Mouse (Mus musculus) cerebellum, postnatal 14 days (tissue): ENCODE measurements around the gene Csnka2ip.

ENCODE experiments used
- DNase-seq, 2 experiments: peaks; one replicate each; pipeline ENCODE4 v3.0.0; 2021; ENCODE audit warnings: mixed read lengths in 2 of 2

Csnka2ip gene

DNA sequence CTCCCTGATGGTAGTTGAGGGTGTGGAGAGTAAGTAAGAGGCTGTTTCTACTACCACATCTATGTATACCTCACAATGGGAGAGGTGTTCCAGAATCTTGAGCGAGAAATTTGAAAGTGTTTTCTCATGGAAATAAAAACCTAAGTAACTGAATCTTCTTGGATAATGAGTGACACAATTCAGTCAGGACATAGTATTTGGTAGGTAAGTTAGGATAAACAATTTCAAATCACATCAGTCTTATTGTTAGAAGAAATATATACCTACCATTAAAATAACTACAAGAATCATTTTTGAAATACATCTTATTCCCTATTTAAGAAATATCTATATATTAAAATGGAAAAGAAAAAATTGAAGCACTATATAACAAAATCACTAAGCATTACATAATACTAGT lies at the start of gene Csnka2ip:
TSS of gene Csnka2ip (minus strand) at position 101 of the 400 bp plus-strand sequence.
- DNase-seq = no peak

DNA sequence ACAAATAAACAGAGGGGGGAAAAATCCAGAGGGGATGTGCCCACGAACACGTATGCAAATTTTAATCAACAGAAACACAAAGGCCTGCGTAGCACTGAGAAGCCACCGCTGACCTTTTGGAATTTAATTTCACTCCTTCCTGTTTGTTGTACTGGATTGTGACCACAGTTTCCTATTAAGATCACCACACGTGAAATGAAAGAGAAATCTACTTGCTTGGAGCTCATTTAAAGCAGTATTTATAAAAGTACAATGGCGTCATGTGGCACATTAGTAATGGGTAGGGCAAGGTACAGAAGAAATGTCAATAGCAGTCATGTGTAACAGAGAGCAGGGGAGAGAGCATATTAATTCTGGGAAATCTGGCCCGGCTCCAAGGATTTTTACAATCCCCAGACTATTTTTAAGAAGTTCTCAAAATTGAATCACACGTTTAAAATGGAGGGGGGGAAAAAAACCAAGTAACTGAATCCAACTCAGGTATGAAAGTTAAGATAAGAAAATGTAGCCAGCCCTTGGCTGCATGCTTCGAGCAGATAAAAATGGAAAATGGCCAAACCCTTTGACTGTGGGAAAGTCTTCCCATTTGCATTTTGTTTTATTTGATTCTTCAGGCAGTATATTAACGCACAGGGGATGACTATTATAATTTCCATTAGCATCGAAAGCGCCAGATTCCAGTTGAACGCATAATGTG lies 47.5 kb upstream of the Csnka2ip start:
- DNase-seq = peak; percentile 18 to 25

DNA sequence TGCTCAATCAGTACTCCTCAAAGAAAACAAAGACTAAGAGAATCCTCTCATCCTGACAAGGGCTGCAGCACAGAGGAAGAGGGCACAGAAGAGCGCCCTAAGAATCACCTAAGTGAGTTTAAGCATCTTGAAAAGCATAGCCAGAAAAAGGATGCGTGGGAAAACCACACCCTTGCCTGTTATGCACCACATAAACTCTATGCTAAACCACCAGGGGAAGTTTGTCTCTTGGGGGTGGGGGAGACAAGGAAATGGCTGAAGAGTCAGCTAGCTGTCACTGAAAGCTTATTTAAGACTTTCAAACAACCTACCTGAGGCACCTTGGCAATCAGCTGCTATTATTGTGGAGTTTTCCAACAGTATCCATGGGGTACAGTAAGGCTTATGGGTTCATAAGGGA lies 45.6 kb upstream of the Csnka2ip start:
- no peak for DNase-seq

DNA sequence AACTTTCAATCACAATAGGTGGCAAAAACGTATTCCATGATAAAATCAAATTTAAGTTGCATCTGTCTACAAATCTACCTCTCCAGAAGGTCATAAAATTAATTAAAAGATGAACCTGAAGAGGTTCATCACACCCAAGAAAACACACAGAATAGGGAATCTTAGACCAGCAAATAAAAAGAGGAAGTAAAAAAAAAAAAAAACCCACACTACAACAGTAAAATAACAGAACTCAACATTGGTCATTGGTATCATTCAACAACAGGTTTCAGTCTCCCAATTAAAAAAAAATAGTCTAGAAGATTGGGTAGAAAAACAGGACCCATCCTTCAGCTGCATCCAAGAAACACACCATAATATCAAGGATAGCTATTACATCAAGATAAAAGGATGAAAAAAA lies 32.9 kb upstream of the Csnka2ip start:
- no peak for DNase-seq

DNA sequence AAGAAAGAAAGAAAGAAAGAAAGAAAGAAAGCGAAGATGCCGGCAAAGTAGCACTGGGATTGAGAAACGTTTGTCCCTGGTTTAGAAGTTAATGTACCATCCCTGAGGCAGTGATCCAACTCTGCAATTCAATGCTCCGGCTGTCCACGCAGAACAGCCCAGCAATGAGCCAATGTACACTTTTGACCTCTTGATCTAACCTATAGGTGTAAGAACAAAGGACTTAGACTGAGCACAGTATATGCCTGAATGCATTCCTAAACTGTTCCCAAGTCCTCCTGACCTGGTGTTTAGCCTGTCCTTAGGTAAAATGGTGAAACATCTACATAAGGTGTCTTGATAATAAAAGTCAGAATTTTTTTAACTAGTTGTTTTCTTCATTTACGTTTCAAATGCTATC lies 17.9 kb upstream of the Csnka2ip start:
- DNase-seq = no peak

DNA sequence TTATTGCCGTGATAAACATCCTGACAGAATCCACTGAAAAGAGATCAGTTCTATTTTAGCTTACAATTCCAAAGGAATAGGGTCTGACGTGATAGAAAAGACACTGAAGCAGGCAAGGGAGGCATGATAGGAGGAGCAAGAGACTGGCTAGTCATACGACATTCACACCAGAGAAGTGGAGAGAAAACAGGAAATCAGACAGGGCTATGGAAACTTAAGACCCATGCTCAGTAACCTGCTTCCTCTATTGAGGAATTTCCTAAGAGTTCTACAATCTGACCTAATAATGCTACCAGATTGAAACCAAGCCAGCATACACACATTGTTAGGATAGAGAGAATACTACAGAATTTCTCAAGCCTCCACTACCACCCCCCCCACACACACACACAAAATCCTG lies 12.4 kb upstream of the Csnka2ip start:
- no peak for DNase-seq

DNA sequence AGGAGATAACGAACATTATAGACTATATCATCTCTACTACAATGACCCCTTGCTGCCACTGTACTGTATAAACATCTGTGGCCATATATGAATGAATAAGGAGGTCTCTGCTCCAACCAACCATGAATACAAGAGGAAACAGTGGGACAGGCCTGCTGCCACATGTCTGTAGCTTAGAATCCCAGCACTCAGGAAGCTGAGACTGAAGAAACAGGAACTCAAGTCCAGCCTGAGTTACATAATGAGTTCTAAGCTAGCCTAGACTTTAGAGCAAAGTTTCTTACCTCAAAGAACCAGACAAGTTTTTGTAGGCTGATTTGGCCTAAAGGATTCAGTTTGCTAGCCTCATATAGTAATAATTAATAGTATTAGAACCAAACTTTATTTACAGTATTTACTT lies 5.6 kb upstream of the Csnka2ip start:
- no peak for DNase-seq

DNA sequence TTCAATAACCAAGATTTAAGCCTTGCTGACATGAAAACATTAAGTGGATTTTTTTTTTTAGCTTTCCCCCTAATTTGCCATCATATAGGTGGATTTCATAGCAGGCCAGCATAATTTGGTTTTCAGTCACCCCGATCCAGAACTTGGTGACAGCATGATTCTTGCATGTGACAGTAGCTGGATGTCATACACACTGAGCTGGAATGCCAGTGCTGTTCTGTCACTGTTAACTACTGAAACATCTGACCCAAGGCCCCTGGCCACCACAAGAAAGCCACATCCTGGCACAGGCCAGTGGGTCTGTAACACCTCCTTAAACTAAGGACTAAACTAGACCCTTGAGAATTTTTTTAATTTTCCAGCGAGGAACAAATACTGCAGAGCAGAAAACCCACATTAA lies 15.4 kb downstream of the Csnka2ip start:
- no peak for DNase-seq

DNA sequence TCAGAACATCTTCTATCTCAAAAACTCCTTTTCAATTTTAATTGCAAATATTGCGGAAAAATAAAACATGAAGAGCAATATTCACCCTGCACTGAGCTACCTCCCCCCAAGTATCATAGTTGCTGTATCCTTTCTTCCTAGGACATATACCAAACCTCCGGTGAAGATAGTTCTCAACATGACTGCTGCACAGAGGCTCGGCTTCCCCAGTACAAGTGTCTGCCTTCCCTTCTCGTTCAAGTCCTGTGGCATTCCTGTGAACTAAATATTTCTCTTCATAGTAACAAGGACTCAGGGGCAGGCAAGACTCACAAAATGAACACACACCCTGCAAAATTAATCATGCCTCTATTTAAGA lies 16.0 kb downstream of the Csnka2ip start:
- DNase-seq = no peak

DNA sequence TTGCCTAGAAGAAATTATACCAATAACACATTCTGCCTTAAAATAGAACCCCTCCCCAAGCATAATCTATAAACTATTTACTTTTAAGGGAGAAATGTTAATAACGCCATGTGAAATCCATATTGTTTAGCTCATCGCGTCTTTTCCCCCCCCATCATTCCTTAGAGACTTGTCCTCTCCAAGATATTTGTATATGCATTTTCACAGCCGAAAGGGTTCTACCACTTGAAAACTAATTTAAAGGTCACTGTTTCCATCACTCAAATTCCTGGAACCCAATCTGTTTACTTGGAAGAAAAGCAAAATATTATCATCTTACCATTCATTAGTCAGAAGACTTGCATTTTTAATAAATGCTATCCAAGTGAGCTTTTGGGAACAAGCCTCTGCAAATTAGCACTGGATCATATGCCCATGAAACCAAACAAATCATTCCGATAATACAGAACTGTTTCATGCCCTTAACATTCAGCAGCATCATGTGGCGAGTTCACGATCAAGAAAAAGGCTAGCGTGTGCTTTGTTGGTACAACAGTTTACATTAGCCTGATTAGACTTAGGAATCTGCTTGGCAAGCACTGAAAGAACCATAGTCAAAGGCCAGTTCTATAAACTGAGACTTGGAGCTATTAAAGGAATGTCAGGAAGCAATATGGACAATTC lies 16.5 kb downstream of the Csnka2ip start:
- DNase-seq = no peak

DNA sequence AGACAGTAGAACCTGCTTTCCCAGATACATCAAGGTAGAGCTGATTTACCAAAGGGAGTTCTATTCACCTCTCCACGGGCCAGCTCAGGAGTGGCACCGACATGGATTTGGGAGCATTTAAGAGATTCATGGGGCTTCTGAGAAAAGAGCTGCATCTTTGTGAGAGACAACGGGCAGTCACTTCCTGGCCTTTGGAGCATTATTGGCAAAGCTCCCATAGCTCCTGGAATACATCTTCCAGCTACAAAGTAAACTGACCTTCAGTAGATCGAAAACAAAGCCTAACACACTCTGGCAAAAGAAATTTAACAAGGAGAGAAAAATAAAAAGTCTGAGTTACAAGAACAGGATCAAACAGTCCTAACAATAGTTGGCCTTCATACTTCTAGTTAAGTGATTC lies 17.6 kb downstream of the Csnka2ip start:
- no peak for DNase-seq

DNA sequence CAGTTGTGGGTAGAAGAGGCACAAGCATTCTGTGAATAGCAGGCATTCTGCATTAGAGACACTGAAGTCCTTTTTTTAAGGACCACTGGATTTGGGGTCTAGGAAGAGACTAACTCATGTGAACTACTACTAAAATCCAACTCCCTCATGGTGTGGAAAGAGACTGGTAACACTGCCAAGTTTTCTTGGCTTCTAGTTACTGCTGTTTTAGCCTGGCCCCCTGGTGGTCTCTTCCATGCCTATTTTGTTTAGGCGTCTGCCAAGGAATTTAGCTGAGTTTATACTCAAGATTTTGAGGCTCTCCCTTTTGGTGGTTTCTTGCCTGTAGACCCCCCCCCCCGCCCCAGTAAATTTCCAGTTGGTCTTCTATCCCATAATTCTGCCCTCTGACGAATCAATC lies 18.8 kb downstream of the Csnka2ip start:
- peak; percentile 20 to 34 for DNase-seq

DNA sequence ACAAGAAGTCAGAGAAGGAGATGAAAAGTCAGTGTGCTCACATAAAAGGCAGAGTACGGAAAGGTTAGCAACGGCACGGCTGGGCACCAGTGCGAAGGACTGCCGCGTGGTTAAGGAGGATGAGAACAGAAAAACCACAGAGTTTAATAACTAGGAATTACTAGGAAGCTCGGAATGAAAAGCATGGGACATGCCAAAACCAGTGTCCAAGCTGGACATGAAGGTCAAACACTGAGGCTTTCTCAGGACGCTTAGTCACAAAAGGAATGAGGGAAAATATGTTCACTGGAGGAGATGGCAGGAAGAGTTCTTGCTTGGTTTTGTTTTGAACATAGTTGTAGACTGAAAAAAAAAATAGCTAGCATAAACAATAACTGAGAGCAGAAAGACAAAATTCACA lies 32.7 kb downstream of the Csnka2ip start:
- DNase-seq = no peak

DNA sequence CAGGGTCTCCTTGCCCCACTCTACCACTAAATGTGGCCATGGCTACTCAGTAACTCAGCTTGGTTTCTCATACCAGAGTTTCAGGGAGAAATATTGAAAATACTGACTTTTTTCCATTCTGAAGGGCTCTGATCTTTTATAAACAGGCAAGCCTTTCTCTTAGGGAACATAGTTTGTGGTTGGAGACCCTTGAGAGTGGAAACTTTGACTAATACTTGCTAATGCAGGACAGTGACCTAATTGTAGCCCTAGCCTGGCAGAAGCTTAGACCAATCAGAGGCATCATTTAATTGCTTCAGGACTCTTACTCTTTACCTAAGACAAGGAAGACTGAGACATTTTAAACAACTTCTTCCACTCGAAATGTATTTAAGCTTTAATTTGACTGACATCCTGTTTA lies 39.1 kb downstream of the Csnka2ip start:
- no peak for DNase-seq

DNA sequence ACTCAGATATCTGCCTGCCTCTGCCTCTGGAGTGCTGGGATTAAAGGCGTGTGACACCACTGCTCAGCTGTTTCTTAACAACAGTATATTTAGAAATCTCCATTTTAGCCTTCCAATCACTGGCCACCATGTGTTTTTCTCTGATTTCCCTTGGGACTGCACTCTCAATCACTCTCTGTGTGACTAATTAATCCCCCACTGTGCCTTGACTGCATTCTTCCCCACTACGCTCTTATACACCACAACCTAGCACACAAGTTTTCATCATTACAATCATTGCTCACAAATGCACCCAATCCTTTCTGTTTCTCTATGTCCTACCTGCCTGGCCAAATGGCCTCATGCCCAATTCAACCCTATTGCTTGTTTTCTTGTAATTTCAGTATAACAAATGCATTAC lies 43.7 kb downstream of the Csnka2ip start:
- no peak for DNase-seq

DNA sequence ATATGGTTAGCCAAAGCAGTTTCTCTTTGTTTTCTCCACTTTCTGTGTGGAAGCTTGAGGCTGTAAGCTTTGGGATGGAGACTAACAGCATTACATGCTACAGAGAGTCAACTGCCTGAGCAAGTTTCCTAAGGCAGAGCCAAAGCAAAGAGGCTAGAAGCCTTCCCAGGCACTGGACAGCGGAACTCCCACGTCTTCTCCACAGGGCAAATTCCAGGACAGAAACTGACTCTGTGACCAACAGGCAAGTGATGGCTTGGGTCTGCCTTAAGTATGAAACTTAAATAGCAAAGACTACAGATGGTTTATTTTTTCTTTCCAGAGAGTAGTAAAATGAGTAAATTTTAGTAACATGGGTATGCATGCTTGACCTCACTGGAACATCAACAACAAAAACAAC lies 75.3 kb downstream of the Csnka2ip start:
- no peak for DNase-seq

DNA sequence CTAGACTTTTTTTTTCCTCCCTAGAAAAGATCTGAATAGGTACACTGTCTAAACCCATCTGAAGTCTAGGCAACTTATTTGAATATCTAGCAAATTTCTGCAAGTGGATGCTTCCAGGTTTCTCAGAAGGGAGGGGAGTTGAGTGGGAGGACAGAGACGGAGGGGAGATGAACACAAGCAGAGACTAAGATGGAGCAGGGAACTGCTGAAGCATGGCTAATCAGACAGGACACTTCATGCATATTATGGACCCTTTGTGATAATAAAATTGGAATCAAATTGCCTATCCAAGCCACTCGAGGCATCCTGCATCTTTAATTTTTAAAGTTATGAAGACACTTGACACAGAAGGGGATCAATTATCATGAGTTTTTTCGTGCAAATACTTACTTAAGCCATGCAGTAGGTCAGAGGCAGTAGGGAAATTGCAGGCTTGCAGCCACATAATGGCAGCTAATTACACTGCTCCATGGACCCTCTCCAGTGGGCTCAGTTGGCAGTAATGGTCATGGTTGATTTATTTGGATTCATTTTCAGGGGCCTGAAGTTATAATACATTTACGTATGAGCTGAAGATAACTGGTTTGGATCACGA lies 78.1 kb downstream of the Csnka2ip start:
- DNase-seq = peak; percentile 8 to 27

DNA sequence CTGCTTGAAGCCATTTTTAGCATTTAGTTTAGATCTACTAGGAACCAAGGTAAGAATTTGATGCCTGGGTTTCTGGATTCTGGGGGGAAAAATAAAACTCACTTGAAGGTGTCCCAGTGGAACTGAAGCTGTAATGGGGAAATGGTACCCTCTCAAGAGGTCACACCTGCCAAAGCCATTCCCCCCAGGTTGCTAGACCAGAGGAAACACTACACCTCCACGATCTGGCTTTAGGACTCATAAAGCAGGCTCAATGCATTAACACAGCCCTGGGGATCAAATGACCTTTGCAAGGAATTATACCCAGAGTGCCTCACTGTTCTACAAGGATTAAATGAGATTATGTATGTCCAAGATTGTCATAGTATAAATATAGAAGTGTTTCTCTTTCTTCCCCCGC lies 88.8 kb downstream of the Csnka2ip start:
- DNase-seq = no peak
